Mouse (Mus musculus): Measurements from ENCODE around the gene Olfr1137. TPM values are rescaled to one million over a fixed set of nuclear protein-coding genes. Genes with fewer than 3 reads are reported as not detected.

Olfr1137 gene
- polyA plus RNA-seq, 1 experiment = not detected

- Histone ChIP-seq H3K36me3 (ENCODE audit: control insufficient read depth, insufficient read depth) (no peaks in the 10 kb centered on the region), H3ac (ENCODE audit: control insufficient read depth, insufficient read length) (no peak within 1 kb of the TSS), H3K27me3 (ENCODE audit: control insufficient read depth, insufficient read depth, insufficient read length) (no peaks in the 10 kb centered on the region), H3K4me3 (no peak within 1 kb of the TSS), H3K79me2 (ENCODE audit: control insufficient read depth, insufficient read depth) (no peaks in the 10 kb centered on the region), H3K4me2 (ENCODE audit: low read depth) (no peak within 1 kb of the TSS)
- TF ChIP-seq POLR2AphosphoS2 (IDR thresholded peaks at IDR 0.05; ENCODE audit: insufficient read length, low read depth) (no peak), TCF3 (IDR thresholded peaks at IDR 0.05; ENCODE audit: insufficient read length, low read depth) (no peak), MYOG (IDR thresholded peaks at IDR 0.05; ENCODE audit: control insufficient read depth in 1 of 3, insufficient read depth in 1 of 3, insufficient read length in 2 of 3, low read depth in 2 of 3) (no peak), USF1 (IDR thresholded peaks at IDR 0.05; ENCODE audit: low read depth) (no peak), CEBPB (IDR thresholded peaks at IDR 0.05; ENCODE audit: insufficient read depth, poor library complexity, severe bottlenecking) (no peak), POLR2A (IDR thresholded peaks at IDR 0.05; ENCODE audit: insufficient read length, low read depth) (no peak), TCF12 (IDR thresholded peaks at IDR 0.05; ENCODE audit: insufficient read depth, poor library complexity, severe bottlenecking) (no peak), REST (IDR thresholded peaks at IDR 0.05; ENCODE audit: insufficient read depth, insufficient read length) (no peak)
Measured at GRCm38 (mm10) chr2:87673564-87673963, 39.4 kb downstream of the Olfr1137 start, which contains the start of gene Olfr1135. Gene Olfr1135 (minus strand): TSS chr2:87673664.

Other genes with a start within 250 kb of the Olfr1137 start
- not detected for gene Pramel7, start 216.1 kb downstream of the Olfr1137 start, polyA plus RNA-seq (2012; fragmentation: generic; extraction: Trizol)
- not detected for gene Pramel6, start 206.6 kb downstream of the Olfr1137 start, polyA plus RNA-seq (2012; fragmentation: generic; extraction: Trizol)
- not detected for gene Olfr153, start 181.4 kb downstream of the Olfr1137 start, polyA plus RNA-seq (2012; fragmentation: generic; extraction: Trizol)
- not detected for gene Olfr1128, start 167.6 kb downstream of the Olfr1137 start, polyA plus RNA-seq (2012; fragmentation: generic; extraction: Trizol)
- gene Olfr1129, start 139.3 kb downstream of the Olfr1137 start, polyA plus RNA-seq (2012; fragmentation: generic; extraction: Trizol) = not detected
- not detected for gene Olfr1130, start 107.0 kb downstream of the Olfr1137 start, polyA plus RNA-seq (2012; fragmentation: generic; extraction: Trizol)
- not detected for gene Olfr1131, start 86.1 kb downstream of the Olfr1137 start, polyA plus RNA-seq (2012; fragmentation: generic; extraction: Trizol)
- gene Olfr1132, start 75.6 kb downstream of the Olfr1137 start, polyA plus RNA-seq (2012; fragmentation: generic; extraction: Trizol) = not detected
- gene Olfr1133, start 65.8 kb downstream of the Olfr1137 start, polyA plus RNA-seq (2012; fragmentation: generic; extraction: Trizol) = not detected
- not detected for gene Olfr1134, start 54.7 kb downstream of the Olfr1137 start, polyA plus RNA-seq (2012; fragmentation: generic; extraction: Trizol)
- not detected for gene Olfr1135, start 39.5 kb downstream of the Olfr1137 start, polyA plus RNA-seq (2012; fragmentation: generic; extraction: Trizol)
- not detected for gene Olfr1136, start 19.2 kb downstream of the Olfr1137 start, polyA plus RNA-seq (2012; fragmentation: generic; extraction: Trizol)
- not detected for gene Olfr1138, start 26.8 kb upstream of the Olfr1137 start, polyA plus RNA-seq (2012; fragmentation: generic; extraction: Trizol)
- gene Olfr1140, start 30.6 kb upstream of the Olfr1137 start, polyA plus RNA-seq (2012; fragmentation: generic; extraction: Trizol) = not detected
- gene Olfr1141, start 40.8 kb upstream of the Olfr1137 start, polyA plus RNA-seq (2012; fragmentation: generic; extraction: Trizol) = not detected
- gene Olfr152, start 66.3 kb upstream of the Olfr1137 start, polyA plus RNA-seq (2012; fragmentation: generic; extraction: Trizol) = not detected
- not detected for gene Olfr1143, start 87.4 kb upstream of the Olfr1137 start, polyA plus RNA-seq (2012; fragmentation: generic; extraction: Trizol)
- gene Olfr1145, start 96.6 kb upstream of the Olfr1137 start, polyA plus RNA-seq (2012; fragmentation: generic; extraction: Trizol) = not detected
- gene Olfr1148, start 117.4 kb upstream of the Olfr1137 start, polyA plus RNA-seq (2012; fragmentation: generic; extraction: Trizol) = not detected
- not detected for gene Olfr1150-ps1, start 130.8 kb upstream of the Olfr1137 start, polyA plus RNA-seq (2012; fragmentation: generic; extraction: Trizol)
- not detected for gene Olfr1151, start 142.7 kb upstream of the Olfr1137 start, polyA plus RNA-seq (2012; fragmentation: generic; extraction: Trizol)
- gene Olfr1152, start 153.3 kb upstream of the Olfr1137 start, polyA plus RNA-seq (2012; fragmentation: generic; extraction: Trizol) = not detected
- not detected for gene Olfr1153, start 181.8 kb upstream of the Olfr1137 start, polyA plus RNA-seq (2012; fragmentation: generic; extraction: Trizol)
- not detected for gene Olfr1154, start 192.0 kb upstream of the Olfr1137 start, polyA plus RNA-seq (2012; fragmentation: generic; extraction: Trizol)
- gene Olfr1155, start 232.0 kb upstream of the Olfr1137 start, polyA plus RNA-seq (2012; fragmentation: generic; extraction: Trizol) = not detected
- gene Olfr1156, start 239.9 kb upstream of the Olfr1137 start, polyA plus RNA-seq (2012; fragmentation: generic; extraction: Trizol) = not detected

All from myocyte (in vitro differentiated cells).